Mouse (Mus musculus) 416B (cell line): ENCODE measurements around the gene Clec4d.
"Not testable (repeated sequence)": the region's sequence is repeated elsewhere in the genome, so short reads cannot be mapped to it uniquely, and the experiment has no call there.

Source experiments
- DNase-seq: peaks from one replicate; pipeline ENCODE4 v3.0.0; 2011; ENCODE audit warnings: low read depth

Clec4d gene

DNA sequence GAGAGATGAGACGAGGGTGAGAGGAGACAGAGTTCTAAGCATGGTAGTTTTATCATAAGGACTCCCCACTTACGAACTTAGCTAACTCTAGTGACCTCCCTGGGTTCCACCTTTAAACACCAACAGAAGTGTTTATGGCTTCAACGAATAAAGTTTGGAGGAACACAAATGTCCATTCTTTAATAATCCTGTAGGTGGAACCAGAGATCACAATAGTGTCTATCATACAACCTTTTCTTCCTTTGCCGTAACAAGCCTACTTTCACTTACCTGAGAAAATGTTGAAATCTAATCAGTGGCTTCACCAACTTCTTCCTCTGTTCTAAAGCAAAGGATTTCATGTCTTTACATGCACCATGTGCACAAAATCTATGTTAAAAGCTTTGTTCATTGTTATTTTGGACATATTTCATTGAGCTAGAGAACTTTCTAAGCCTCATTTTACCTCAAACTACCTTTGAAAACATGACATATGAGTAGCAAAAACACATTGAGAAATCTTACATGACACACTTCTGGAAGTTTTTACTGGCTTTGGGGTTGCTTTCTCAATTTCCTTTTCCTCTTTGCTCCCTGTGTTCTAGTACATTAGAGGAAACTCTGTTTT lies at the start of gene Clec4d:
Gene Clec4d, plus strand, starts transcription at position 557 of the 607 bp plus-strand sequence.
- DNase-seq, result peak; percentile 85

DNA sequence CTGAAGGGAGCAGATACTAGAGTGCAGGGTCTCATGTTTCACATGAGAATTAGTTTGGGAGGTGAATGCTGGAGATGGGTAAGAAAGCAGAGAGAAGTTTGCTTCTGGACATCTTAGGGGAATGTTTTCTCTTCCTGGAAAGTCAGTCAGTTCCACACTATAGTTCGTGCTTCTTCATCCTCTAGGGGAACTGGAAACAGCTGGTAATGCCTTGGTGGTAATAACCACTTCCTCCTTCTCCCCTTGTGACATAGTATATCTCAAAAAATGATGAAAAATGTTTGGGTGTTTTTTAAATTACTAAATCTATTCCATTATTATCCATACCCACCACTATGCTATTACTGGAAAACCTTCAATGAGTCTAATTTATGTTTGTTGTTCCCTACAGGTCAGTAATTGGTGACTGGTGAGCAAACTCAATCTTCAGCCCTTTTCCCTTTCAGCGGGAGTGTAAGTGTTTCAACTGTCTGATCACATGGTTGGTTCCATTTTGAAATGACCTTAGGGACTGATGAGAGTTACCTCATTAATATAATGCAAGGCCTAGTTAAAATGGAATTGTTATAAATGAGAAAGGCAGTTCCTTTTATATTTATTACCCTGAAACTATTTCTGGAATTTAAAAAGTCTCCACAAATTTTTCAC lies 34.3 kb upstream of the Clec4d start:
- peak; percentile 80 for DNase-seq

DNA sequence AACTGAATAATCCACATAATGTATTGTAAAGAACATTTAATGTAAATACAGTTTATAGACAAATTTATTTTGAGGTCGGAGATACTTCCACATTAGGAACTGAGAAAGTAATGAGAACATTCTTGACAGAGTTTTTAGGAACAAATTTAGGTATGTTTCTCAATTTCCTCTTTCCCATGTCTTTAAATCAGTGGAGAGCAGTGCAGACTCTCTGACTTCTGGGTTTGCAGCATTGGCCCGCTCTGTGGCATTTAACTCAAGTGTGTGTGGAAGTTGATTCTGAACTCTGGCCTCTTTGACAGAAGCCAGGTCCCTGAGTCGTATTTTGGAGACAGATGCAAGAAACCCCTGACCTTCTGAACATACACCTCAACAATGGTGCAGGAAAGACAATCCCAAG lies 32.3 kb upstream of the Clec4d start, which contains the start of gene Clec4n:
Gene Clec4n, plus strand, starts transcription at position 200 of the 400 bp plus-strand sequence.
- no peak for DNase-seq

DNA sequence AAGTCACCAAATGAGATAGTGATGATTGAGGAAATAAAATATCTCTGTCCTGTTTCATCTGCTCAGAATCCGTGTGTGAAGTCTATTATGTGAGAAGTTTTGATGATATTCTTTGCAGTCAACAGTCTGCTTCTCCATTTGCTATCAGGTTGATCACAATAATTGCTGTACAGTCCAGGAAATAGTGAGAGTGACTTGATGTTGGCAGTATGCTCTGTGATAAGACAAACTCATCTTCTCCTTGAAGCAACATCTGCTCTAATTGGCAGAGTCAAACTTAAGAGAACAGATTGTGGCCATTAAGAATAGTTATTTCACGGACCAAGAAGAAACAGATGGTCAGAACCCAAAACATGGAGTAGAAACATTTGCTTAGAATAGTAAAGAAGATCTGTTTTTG lies 30.8 kb upstream of the Clec4d start:
- no peak for DNase-seq

DNA sequence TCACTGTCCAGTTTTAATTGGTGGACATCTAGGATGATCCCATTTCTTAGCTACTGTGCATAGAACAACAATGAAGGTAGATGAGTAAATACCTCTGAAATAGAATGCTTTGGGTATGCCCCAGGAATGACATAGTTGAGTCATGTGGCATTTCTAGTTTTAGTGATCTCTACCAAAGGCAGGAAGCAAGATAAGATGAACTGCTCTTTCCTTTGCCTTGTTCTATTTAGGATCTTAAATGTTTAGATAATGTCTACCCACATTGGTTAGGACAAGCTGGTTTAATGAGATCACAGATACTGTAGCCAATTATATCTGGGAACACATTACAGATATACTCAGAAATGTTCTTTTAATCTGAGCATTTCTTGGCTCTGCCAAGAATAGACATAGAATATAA lies 24.3 kb upstream of the Clec4d start:
- peak; percentile 68 for DNase-seq

DNA sequence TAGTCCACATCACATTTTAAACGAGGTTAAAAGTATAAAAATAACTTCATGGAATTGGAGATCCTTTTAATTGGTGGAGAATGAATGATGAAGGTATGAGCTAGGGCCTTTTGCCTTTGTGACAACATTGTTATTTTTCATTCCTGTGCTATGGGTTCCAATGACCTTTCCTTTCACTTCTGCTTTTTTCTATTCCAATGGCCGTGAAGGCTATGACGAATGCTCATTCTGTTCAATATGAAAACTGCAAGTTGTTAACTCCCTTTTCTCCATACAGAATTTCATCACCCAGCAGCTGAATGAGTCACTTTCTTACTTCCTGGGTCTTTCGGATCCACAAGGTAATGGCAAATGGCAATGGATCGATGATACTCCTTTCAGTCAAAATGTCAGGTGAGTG lies 17.7 kb upstream of the Clec4d start:
- no peak for DNase-seq

DNA sequence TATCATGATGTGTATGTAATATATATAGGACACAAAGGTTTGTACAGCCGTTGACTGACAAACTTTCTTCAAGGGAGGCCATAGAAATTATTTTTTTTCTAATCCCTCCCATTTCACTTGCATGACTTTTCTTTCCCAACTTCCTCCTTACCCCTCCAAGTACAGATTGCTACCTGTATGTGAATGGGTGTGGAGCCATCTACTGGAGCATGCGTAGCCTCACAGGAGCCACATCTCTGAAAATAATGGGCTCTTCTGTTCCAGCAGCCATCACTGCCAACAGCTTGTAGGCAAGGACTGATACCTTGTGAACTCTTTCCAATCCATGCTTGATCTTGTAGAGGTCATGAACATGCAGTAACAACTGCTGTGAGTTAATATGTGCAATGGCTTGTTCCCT lies 13.0 kb upstream of the Clec4d start:
- peak; percentile 81 for DNase-seq

DNA sequence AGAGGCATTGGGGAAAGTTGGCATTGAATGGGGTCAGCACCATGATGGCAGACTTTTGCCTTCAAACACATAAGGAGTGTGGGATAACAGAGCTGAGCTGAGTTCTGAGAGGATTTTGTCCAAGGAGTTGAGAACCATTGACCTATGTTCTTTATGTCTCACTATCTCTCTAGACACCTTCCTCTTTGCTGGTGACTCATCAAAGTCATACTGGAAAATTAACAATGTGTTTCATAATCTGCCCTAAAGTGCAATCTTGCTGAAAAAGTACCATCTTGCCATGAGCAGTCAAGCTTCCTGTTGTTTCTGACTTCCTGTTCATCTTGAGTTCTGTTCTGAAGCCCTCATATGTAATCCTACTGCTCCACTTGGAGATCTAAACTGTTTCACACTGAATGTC lies 9.2 kb upstream of the Clec4d start:
- DNase-seq, result peak; percentile 97

DNA sequence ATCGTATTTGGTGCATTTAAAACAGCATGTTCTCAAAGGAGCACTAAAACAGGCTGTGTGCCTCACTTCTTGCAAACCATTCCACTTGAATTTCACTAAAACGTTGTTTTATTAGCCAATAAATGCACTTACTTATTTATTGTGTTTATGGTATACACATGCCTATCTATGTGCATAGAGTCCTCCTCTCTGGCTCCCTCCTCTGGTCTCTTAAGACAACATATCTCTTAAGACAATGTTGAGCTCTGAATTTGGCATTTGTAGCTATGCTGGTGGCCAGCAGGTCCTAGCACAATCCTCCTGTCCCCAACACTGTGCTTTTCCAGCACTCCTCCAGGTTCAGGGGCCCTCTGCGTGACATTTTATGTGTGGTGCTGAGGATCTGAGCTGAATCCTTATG lies 3.0 kb upstream of the Clec4d start:
- DNase-seq, result peak; percentile 78

DNA sequence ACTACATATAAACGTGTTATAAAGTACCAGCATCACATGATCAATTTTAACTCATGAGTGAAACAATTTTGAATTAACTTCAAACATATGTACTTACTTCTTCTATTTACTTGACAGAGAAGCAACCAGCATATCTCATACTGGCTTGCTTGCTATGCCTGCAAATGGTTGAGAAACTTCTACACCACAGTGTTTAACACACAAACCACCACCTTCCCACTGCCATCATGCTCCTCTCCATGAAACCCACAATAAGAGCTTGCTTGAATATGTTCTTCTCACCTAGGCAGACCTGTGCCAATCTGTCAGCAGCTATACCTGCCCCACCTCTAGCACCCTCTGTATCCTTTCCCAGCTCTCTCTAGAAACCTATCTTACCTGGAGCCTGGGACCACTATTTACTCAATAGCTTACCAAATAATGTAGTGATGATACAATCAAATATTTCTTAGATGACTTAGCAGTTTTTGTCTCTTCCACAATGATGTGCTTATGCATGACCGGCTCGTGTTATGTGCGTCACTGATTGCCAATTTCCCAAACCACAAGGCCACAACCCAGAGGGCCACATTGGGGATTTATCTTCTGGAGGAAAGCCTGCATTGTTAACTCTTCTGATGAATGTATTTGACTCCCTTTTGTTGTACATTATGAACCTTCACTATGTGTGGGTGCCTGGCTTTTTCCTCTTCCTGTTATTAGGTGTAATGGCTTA lies 1.9 kb upstream of the Clec4d start:
- DNase-seq, result peak; percentile 90

DNA sequence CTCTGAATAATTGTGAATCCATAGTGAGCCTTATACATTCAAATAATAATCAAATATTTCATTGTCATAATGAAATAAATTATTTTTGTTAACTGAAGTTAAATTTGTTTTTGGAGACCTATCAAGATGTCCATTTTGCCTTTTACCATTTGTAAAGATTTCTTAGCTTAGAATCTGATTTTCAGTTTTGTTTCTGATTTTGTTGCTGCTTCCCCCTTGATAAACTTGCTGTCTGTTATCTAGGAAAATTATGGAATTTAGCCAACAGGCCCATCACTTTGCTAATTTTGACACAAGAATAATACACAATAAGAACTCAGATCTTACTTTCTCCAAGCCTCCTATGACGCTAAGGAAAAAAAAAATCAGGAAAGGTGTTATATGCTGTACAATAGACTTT lies 1.0 kb upstream of the Clec4d start:
- DNase-seq, result no peak

DNA sequence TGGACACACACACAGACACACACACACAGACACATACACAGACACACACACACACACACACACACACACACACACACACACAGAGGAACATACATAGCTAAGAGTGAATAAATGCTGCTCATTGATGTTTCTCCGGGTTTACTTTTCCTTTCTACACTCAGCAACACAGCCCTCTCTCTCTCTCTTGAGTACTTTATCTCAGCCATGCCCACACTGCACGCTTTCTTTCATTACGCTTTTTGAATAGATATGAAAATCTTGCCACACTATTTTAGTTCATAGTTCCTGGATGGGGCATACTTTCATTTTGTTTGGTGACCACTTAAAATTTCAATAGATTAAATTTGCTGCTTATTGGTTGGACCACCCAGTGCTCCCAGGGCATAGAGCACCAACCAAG lies 2.3 kb downstream of the Clec4d start:
- no peak for DNase-seq

DNA sequence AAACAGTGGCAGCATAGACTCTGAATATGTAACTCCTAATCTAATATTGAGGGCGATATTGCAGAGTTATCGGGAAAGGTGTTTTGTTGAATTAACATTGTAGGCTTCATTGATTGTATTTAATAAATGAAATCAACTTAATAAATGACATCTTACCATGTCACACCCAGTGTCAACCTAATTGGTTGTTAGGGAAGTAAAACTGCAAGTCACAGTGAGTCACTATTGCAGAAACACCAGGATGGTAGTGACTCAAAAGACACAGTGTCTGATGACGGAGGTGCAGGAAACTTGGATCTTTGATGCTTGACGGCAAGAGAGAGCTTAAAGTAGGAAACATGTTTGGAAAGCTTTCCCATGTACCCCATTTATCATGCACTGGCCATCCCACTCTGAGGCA lies 3.9 kb downstream of the Clec4d start:
- DNase-seq, result peak; percentile 93

DNA sequence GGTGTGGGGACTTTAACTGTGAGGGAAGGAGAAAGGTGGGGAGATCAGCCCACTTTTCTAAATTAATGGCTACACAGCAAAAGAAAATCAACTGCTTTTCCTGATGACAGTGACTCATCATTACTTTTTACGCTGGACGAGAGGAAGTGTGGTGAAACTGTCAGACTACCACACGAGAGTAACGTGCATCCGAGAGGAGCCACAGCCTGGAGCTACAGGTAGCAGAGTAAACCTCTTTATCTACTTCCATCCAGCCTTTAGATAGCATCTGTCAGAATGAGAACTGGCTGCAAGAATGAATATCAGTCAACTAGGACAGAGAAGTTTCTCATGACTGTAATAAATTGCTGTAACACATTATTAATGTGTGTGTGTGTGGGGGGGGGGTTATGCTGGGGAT lies 5.0 kb downstream of the Clec4d start:
- peak; percentile 98 for DNase-seq

DNA sequence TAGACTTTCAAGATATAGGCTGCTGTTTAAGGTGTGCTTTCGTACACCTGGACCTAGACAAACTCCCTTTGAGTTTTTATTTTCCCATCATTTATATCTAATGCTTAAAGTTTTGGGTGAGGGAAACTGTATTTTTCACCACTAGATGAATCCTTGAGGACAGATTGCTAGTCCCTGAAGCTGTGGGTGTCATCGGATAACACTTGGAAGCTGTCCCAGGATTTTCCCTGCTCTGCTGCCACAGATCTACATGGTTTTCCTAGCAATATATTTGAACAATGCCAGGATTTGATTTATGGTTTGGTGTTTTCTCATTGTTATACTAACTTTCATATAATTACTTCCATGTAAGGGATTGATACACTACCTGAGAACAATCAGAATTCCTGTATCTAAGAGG lies 17.5 kb downstream of the Clec4d start:
- no peak for DNase-seq

DNA sequence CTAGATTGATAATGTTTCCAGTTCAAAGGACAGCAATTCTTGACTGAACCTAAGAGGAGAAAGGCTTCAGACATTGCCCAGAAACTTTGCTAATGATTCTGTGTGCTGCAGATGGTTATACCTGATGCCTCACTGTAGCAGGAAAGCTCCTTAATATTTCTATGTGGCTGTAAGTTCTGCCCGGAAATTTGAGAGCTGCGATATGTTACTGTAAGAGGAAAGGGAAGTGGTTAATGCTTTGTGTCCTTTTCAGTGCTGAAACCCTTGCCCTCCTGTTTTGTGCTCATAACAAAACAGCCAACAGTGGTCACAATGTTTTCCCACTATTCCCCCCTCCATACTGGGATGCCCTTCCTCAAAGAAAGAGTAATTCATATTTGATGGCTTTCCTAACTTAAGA lies 24.4 kb downstream of the Clec4d start:
- DNase-seq, result peak; percentile 81

DNA sequence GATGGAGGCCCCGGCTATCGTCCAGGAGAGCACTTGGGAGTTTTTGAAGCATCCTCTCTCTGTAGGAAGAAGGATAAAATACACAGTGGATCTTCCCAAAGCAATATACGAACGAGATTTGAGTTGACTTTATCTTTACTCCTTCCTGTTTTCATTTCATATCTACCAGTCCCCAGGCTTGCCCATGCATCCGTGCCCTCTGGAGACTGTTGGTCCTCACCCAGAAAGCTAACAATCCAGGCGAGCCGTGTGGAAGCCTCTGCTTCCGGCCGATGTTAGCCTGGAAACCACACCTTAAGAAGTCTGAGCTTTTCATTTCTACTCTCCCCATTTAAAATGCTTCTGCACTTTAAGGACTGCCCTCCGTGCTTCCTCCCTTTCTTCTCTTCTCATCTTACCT lies 27.0 kb downstream of the Clec4d start:
- DNase-seq, result peak; percentile 94

DNA sequence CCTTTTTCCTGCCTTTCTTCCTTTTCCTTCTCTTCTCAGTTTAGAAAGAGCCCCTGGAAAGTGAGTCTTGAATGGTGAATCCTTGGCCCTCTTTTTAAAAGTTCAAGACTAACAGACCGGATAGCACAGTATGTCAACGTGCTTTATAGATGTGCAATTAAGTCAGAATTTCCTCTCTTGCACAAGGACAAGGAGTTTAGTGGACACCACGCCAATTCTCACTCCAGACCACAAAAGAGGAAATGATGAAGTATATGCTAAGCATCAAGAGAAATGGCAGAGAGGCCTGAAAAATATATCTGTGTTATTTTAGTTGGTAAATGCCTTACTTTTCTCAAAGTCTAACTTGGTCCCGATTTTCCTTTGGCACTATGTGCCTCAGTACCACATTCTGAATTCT lies 27.8 kb downstream of the Clec4d start, which contains the start of gene Clec4e:
Gene Clec4e, minus strand, starts transcription at position 118 of the 400 bp plus-strand sequence.
- DNase-seq, result peak; percentile 92

DNA sequence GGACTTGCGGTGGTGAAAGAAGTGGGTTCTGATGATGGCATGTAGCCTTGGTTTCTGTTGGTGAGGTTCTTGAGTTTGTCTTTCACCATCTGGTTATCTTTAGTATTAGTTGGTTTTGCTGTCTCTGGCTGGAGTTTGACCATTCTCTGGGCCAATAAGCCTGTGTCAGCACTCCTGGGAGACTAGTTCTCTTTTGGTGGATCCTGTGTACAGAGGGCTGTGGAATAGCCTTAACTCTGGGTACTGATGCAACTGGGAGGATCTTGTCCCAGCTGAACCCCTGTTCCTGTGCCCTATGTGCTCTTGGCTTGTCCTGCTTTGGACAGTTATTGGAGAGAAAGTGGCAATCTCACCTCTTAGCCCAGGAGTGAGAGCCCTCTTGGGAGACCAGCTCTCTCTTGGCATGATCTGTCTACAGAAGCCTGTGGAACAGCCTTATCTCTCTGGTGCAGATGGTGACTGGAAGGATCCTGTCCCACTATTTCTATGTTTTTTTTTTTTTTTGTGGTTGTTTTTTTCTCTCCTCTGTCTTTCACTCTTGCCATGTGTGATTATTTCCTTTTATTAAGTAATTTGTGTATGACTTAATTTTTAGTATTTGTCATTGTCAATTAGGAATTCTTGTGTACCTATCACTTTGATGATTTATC lies 31.0 kb downstream of the Clec4d start:
- peak; percentile 80 for DNase-seq

DNA sequence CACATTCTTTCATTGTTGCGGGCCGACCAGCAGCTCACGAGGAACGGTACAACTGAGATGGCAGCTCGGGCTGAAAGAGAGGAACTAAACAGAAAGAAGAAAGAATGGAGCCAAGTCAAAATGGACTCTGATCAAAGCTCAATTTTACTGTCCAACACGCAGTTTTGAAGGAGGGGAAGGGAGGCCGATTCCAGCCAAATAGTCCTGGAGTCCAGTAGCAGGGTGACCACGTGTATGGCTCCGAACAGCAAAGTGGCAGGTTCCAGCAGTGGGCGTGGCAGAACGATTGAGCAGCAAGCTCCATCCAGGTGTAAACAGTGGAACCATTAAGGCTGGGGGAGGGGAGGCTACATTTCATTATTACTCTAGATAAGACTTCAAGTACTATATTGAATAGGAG lies 31.6 kb downstream of the Clec4d start:
- DNase-seq, result not testable (repeated sequence)

DNA sequence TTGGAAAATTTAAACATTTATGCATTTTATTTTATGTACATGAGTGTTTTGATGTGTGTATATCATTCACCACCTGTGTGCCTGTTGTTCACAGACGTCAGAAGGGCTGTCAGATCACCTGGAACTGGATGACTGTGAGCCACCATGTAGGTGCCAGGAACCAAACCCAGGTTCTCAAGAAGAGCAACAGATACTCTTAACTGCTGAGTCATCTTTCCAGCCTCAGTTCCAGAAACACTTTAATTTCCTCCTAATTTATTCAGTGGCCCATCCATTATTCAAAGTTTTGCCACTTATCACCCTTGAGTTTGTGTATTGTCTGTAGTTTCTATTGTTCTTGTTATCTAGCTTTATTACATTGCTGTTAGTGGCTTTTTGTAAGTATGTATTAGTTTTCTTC lies 34.8 kb downstream of the Clec4d start:
- no peak for DNase-seq

DNA sequence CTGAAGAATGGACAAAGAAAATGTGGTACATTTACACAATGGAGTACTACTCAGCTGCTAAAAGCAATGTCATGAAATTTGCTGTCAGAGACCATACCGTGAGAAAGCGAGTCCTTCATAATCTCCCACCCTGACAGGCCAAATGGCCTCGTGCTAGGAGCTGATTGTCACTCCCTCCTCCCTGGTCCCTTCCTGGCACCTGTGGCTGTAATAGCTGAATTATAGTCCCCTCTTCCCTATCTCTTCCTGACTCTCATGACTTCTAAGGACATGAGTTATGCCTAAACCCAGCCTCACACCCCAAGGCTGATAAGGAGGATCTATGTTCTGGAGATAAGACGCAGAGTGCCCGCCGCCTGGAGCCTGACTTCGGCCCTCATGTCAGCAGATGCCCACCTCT lies 44.4 kb downstream of the Clec4d start:
- DNase-seq, result not testable (repeated sequence)

DNA sequence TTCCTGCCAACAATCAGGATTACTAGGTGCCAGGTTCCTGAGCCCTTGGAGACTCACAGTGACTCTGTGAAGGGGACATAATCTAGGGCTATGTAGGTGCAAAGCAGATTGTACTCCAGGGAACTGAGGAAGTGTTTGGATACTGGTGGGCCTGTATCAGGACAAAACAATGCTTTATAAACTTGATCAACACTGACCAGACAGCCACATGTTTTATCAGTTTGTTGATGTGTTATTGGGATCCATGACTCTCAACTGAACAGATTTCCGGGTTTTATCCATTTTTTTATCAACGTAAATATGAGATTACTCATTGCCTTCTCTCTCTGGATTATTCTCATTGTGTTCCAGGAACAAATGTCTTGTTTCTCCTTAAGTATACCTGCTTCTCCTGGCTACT lies 46.1 kb downstream of the Clec4d start, which contains the start of gene Vmn2r19:
Gene Vmn2r19, plus strand, starts transcription at position 301 of the 400 bp plus-strand sequence.
- DNase-seq, result no peak
